Mouse (Mus musculus) lung, embryonic 16.5 days (tissue): ENCODE data around the gene Fkbp10. TPM values are rescaled to one million over a fixed set of nuclear protein-coding genes. Genes with fewer than 3 reads are reported as not detected.
A peak's percentile ranks its signal among the peaks of the same experiment; 100 is the strongest.

Source experiments
- ATAC-seq: fragments of 200-750 bp; cut with Nextera tagmentation; 2 replicates; pipeline ENCODE4 v1.8.0; 2017; ENCODE audit warnings: low read depth, mild to moderate bottlenecking, moderate library complexity
- H3K27ac ChIP-seq: fragments of 300-500 bp; sonication (generic); 2 replicates; pipeline ENCODE4 v1.5.1; 2014; ENCODE audit warnings: mild to moderate bottlenecking, control low read depth, low read length
- H3K27me3 ChIP-seq: fragments of 300-500 bp; sonication (generic); 2 replicates; pipeline ENCODE4 v1.6.1; 2014; ENCODE audit warnings: low read depth, low read length, mixed read lengths; ENCODE audit not compliant: control insufficient read depth, insufficient read depth
- H3K36me3 ChIP-seq: fragments of 300-500 bp; sonication (generic); 2 replicates; pipeline ENCODE4 v1.6.1; 2014; ENCODE audit warnings: low read length; ENCODE audit not compliant: control insufficient read depth, insufficient read depth
- H3K4me1 ChIP-seq: fragments of 300-500 bp; sonication (generic); replicated peaks from 2 replicates; pipeline ENCODE4 v1.6.1; 2014; ENCODE audit warnings: low read length, mixed read lengths; ENCODE audit not compliant: control insufficient read depth, insufficient read depth
- H3K4me2 ChIP-seq: fragments of 300-500 bp; sonication (generic); 2 replicates; pipeline ENCODE4 v1.6.1; 2014; ENCODE audit warnings: low read depth, low read length, control low read depth
- H3K4me3 ChIP-seq: fragments of 300-500 bp; sonication (generic); 2 replicates; pipeline ENCODE4 v1.5.1; 2014; ENCODE audit warnings: mild to moderate bottlenecking, low read length, control low read depth
- H3K9ac ChIP-seq: fragments of 300-500 bp; sonication (generic); 2 replicates; pipeline ENCODE4 v1.6.1; 2014; ENCODE audit warnings: low read length, control low read depth
- H3K9me3 ChIP-seq: fragments of 300-500 bp; sonication (generic); 2 replicates; pipeline ENCODE4 v1.6.1; 2016; ENCODE audit warnings: low read length; ENCODE audit not compliant: control insufficient read depth
- WGBS: fragments of 180-500 bp; shearing (Covaris S2); extraction: QIAGEN DNeasy Blood & Tissue Kit; methylation state at CpG from one replicate; pipeline ENCODE4 v1.1.7; 2014; 5-methylcytosine and 5-hydroxymethylcytosine counted together
- polyA plus RNA-seq: library from polyadenylated mRNA; unstranded; fragments of >200 nt; fragmentation: Nextera tagmentation; extraction: Ambion mirVana; gene quantifications from 2 replicates; pipeline ENCODE4 v1.2.1, GENCODE M21; 2015

The Fkbp10 gene
- 148 and 152 TPM in 2 replicates for polyA plus RNA-seq

- H3K4me2 ChIP-seq, result peak within 1 kb of the TSS; percentile 79
- 0 out of 2 replicates have a peak, but pooled peaks cover 3% of the 10 kb centered on the region for H3K36me3 ChIP-seq
- peak within 1 kb of the TSS; percentile 84 for H3K4me3 ChIP-seq
- H3K4me1 ChIP-seq, result peaks cover 38% of the 10 kb centered on the region
- no peaks in the 10 kb centered on the region for H3K9me3 ChIP-seq
- H3K27me3 ChIP-seq, result no peaks in the 10 kb centered on the region
- under 1% methylated on average over 31 of the region's 31 CpGs for WGBS
- peak within 1 kb of the TSS; percentile 91 for H3K9ac ChIP-seq
- peak; percentile 54 for ATAC-seq
- H3K27ac ChIP-seq, result peak within 1 kb of the TSS; percentile 97
Measured at GRCm38 (mm10) chr11:100414914-100415822, at the start of gene Fkbp10. Gene Fkbp10 (plus strand): TSS chr11:100415697.

GRCm38 (mm10) chr11:100369145-100369544, 46.4 kb upstream of the Fkbp10 start:
- Histone ChIP-seq H3K36me3 (peaks cover 11% of the 10 kb centered on the region), H3K9ac (no peak overlapping the region), H3K4me2 (no peak overlapping the region), H3K27me3 (no peaks in the 10 kb centered on the region), H3K4me3 (no peak overlapping the region), H3K27ac (no peak overlapping the region), H3K4me1 (no peaks in the 10 kb centered on the region), H3K9me3 (no peaks in the 10 kb centered on the region)
- no peak for ATAC-seq
- 60% methylated on average over 7 of the region's 7 CpGs for WGBS

DNA sequence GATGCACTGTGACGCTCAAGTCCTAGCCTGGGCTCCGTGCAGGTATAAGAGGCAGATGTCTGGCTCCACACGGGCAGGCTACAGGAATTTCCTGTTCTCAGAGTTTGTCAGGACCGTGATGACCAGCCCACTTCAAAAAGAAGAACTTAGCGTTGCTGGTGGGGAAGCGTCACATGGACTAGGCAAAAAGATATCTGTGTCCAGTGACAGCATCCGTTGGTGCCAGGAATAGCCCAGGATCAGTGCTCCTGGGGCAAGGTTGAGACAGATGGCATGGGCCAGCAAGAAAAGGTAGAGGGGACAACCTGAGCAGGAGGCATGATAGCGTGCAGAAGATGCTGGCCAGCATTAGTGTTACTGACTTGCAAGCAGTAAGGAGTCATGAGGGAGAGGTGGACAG, 45.7 kb upstream of the Fkbp10 start:
- Histone ChIP-seq H3K4me2 (no peak overlapping the region), H3K36me3 (peaks cover 11% of the 10 kb centered on the region), H3K4me3 (no peak overlapping the region), H3K9ac (no peak overlapping the region), H3K27ac (no peak overlapping the region), H3K4me1 (no peaks in the 10 kb centered on the region), H3K27me3 (no peaks in the 10 kb centered on the region), H3K9me3 (no peaks in the 10 kb centered on the region)
- ATAC-seq, result no peak
- WGBS, result 58% methylated on average over 8 of the region's 8 CpGs

DNA sequence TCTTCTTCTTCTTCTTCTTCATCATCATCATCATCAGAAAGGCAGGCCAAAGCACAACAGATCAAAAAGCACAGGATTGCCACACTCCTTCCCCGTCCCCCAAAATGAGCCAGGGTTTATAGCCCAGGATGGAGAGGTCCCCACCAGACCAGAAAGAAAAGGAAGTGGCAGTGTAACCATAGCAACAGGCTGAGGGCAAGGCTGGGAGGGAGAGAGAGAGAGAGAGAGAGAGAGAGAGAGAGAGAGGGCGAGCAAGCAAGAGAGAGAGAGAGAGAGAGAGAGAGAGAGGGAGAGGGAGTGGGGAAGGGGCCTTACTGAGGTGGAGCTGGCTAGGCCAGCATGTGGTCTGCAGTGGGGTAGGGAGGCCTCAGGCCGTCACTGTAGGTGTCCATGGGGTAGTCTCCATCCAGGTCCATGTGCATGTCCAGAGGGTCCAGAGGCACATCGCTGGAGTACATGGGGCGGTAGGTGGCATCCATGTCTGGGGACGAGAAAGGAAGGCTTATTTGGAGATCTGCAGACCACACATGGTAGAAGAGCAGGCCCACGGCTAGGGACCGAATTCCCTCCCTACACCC, 43.4 kb upstream of the Fkbp10 start:
- Histone ChIP-seq H3K27ac (no peak overlapping the region), H3K9ac (no peak overlapping the region), H3K27me3 (no peaks in the 10 kb centered on the region), H3K4me3 (no peak overlapping the region), H3K4me2 (no peak overlapping the region), H3K4me1 (no peaks in the 10 kb centered on the region; the same call in 1 of the 2 replicates), H3K9me3 (no peaks in the 10 kb centered on the region), H3K36me3 (peaks cover 29% of the 10 kb centered on the region)
- no peak for ATAC-seq
- 76% methylated on average over 7 of the region's 8 CpGs for WGBS

DNA sequence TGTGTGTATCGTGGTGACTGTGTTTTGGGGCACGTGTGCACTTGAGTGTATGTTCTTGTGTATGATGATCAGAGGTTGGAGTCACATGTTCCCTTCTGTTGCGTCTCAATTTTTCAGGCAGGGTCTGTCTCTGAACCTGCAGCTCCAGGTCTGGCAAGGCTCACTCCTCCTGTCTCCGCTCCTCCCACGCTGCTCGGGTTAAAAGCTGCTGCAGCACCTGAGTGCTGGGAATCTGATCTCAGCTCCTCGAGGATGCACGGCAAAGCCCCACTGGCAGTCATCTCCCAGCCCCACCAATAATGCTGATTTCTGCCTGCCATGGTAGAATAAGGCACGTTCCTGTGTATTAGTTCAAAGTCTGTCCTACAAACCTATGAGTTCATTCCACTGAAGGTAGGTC, 40.4 kb upstream of the Fkbp10 start:
- no peaks in the 10 kb centered on the region for H3K9me3 ChIP-seq
- peaks cover 46% of the 10 kb centered on the region for H3K36me3 ChIP-seq
- no peak for ATAC-seq
- no peak overlapping the region for H3K9ac ChIP-seq
- H3K4me1 ChIP-seq, result no peaks in the 10 kb centered on the region; the same call in 1 of the 2 replicates
- H3K27ac ChIP-seq, result no peak overlapping the region
- no peak overlapping the region for H3K4me3 ChIP-seq
- no peaks in the 10 kb centered on the region for H3K27me3 ChIP-seq
- no peak overlapping the region for H3K4me2 ChIP-seq
- WGBS, result 88% methylated on average over 9 of the region's 9 CpGs

DNA sequence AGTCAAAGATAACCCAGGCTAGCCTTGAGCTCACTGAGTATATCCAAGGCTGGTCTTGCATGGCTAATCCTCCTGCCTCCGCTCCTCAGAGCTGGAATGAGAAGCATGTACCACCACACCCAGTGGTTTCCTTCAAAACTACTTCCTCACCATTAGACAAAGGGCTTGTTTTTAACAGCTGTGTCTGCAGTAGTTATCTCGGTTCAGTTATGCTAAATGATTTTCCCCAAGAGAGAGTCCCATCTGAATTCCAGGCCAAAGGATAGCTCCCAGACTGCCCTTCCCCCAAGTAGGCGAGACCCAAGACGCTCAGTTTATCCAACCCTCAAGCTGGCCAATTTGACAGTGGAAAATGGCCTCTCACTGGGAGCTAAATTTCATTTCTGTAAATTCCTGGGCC, 39.5 kb upstream of the Fkbp10 start:
- 70% methylated on average over 4 of the region's 4 CpGs for WGBS
- no peak for ATAC-seq
- Histone ChIP-seq H3K27ac (no peak overlapping the region), H3K4me2 (no peak overlapping the region), H3K36me3 (peaks cover 53% of the 10 kb centered on the region), H3K9ac (no peak overlapping the region), H3K9me3 (no peaks in the 10 kb centered on the region), H3K4me3 (no peak overlapping the region), H3K27me3 (no peaks in the 10 kb centered on the region), H3K4me1 (no peaks in the 10 kb centered on the region; the same call in 1 of the 2 replicates)

- Histone ChIP-seq H3K27me3 (no peaks in the 10 kb centered on the region), H3K4me1 (no peaks in the 10 kb centered on the region; the same call in 1 of the 2 replicates), H3K27ac (no peak overlapping the region), H3K36me3 (peaks cover 53% of the 10 kb centered on the region), H3K4me3 (no peak overlapping the region), H3K9ac (no peak overlapping the region), H3K4me2 (no peak overlapping the region), H3K9me3 (no peaks in the 10 kb centered on the region)
- WGBS, result 88% methylated on average over 21 of the region's 21 CpGs
- ATAC-seq, result no peak
Measured at GRCm38 (mm10) chr11:100376746-100377389, 38.6 kb upstream of the Fkbp10 start.

GRCm38 (mm10) chr11:100377989-100378388, 37.5 kb upstream of the Fkbp10 start:
- ATAC-seq, result no peak
- Histone ChIP-seq H3K9me3 (no peaks in the 10 kb centered on the region), H3K4me3 (no peak overlapping the region), H3K4me2 (no peak overlapping the region), H3K27ac (no peak overlapping the region), H3K36me3 (peaks cover 62% of the 10 kb centered on the region), H3K9ac (no peak overlapping the region), H3K27me3 (no peaks in the 10 kb centered on the region), H3K4me1 (no peaks in the 10 kb centered on the region; the same call in 1 of the 2 replicates)
- 96% methylated on average over 14 of the region's 14 CpGs for WGBS

DNA sequence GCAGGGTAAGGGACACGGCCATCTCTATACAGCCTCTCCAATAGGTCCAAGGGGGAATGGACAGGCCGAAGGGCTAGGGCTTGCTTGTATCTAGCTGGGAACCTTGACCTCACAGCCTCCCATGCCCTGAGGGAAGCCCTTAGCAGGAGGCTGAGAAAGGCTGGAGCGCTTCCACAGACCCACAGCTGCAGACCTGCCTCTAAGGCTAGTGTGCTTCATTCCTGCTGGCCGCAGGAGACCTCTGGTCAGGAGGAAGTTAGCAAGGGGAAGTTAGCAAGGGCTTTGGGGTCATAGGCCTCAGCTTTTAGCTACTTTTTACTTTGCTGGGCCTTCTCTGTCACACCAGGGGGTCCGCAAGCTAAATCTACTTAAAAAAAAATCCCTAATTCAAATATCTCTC, 37.1 kb upstream of the Fkbp10 start:
- no peaks in the 10 kb centered on the region for H3K27me3 ChIP-seq
- H3K36me3 ChIP-seq, result peaks cover 67% of the 10 kb centered on the region
- no peaks in the 10 kb centered on the region; the same call in 1 of the 2 replicates for H3K4me1 ChIP-seq
- H3K27ac ChIP-seq, result no peak overlapping the region
- no peak overlapping the region for H3K4me2 ChIP-seq
- H3K9ac ChIP-seq, result no peak overlapping the region
- WGBS, result 93% methylated on average over 5 of the region's 5 CpGs
- ATAC-seq, result no peak
- no peaks in the 10 kb centered on the region for H3K9me3 ChIP-seq
- H3K4me3 ChIP-seq, result no peak overlapping the region
